Mouse (Mus musculus): ENCODE data around the gene Zbtb39. TPM values are rescaled to one million over a fixed set of nuclear protein-coding genes. Genes with fewer than 3 reads are reported as not detected.
"Not testable (repeated sequence)": the region's sequence is repeated elsewhere in the genome, so short reads cannot be mapped to it uniquely, and the experiment has no call there.

The Zbtb39 gene
- total RNA-seq, 2 experiments from 2014 or later = 9.6 to 9.9 TPM

GRCm38 (mm10) chr10:127736916-127737315, 2.4 kb upstream of the Zbtb39 start:
- no peak for DNase-seq (ENCODE audit: low spot score in 2 of 2)

GRCm38 (mm10) chr10:127737552-127737951, 1.8 kb upstream of the Zbtb39 start:
- DNase-seq (ENCODE audit: low spot score in 2 of 2) = no peak

- DNase-seq (ENCODE audit: low spot score in 2 of 2) = no peak
Measured at GRCm38 (mm10) chr10:127738151-127738882, 1.0 kb upstream of the Zbtb39 start.

- DNase-seq (ENCODE audit: low spot score in 2 of 2) = no peak
Measured at GRCm38 (mm10) chr10:127739661-127740161, 373 bp downstream of the Zbtb39 start.

GRCm38 (mm10) chr10:127744661-127745060, 5.3 kb downstream of the Zbtb39 start:
- DNase-seq (ENCODE audit: low spot score in 2 of 2) = no peak

- no peak for DNase-seq (ENCODE audit: low spot score in 2 of 2)
Measured at GRCm38 (mm10) chr10:127745886-127746285, 6.5 kb downstream of the Zbtb39 start.

- DNase-seq (ENCODE audit: low spot score in 2 of 2) = no peak
Measured at GRCm38 (mm10) chr10:127747254-127747653, 7.9 kb downstream of the Zbtb39 start.

- no peak for DNase-seq (ENCODE audit: low spot score in 2 of 2)
Measured at GRCm38 (mm10) chr10:127748847-127749612, 9.7 kb downstream of the Zbtb39 start.

- no peak for DNase-seq (ENCODE audit: low spot score in 2 of 2)
Measured at GRCm38 (mm10) chr10:127750136-127750777, 10.9 kb downstream of the Zbtb39 start.

- DNase-seq (ENCODE audit: low spot score in 2 of 2) = no peak
Measured at GRCm38 (mm10) chr10:127751548-127751947, 12.2 kb downstream of the Zbtb39 start, which contains the start of gene Gpr182. Gene Gpr182, minus strand, starts transcription at chr10:127751732.

GRCm38 (mm10) chr10:127754566-127755166, 15.3 kb downstream of the Zbtb39 start:
- DNase-seq (ENCODE audit: low spot score in 2 of 2) = no peak

- DNase-seq (ENCODE audit: low spot score in 2 of 2) = no peak
Measured at GRCm38 (mm10) chr10:127755246-127755645, 15.9 kb downstream of the Zbtb39 start.

- peak in 1 of 2 experiments; percentile 0 for DNase-seq (ENCODE audit: low spot score in 2 of 2)
Measured at GRCm38 (mm10) chr10:127755770-127756468, 16.6 kb downstream of the Zbtb39 start.

GRCm38 (mm10) chr10:127759181-127760110, 20.1 kb downstream of the Zbtb39 start, which contains the start of the genes Rdh1 and Rdh16f1:
Gene Rdh1, plus strand, starts transcription at chr10:127759721.
Gene Rdh16f1, plus strand, starts transcription at chr10:127759787.
- DNase-seq (ENCODE audit: low spot score in 2 of 2) = no peak

GRCm38 (mm10) chr10:127762926-127763325, 23.6 kb downstream of the Zbtb39 start:
- not testable (repeated sequence) for DNase-seq (ENCODE audit: low spot score in 2 of 2)

- no peak for DNase-seq (ENCODE audit: low spot score in 2 of 2)
Measured at GRCm38 (mm10) chr10:127763914-127764680, 24.8 kb downstream of the Zbtb39 start.

- DNase-seq (ENCODE audit: low spot score in 2 of 2) = no peak
Measured at GRCm38 (mm10) chr10:127766564-127766963, 27.2 kb downstream of the Zbtb39 start.

- DNase-seq (ENCODE audit: low spot score in 2 of 2) = no peak
Measured at GRCm38 (mm10) chr10:127776011-127776410, 36.7 kb downstream of the Zbtb39 start, which contains the start of gene Rdh9. Gene Rdh9, plus strand, starts transcription at chr10:127776386.
